Mouse (Mus musculus) urinary bladder, postnatal 4 days (tissue): ENCODE data around the gene Txndc15.
A peak's percentile ranks its signal among the peaks of the same experiment; 100 is the strongest.
"Not testable (repeated sequence)": the region's sequence is repeated elsewhere in the genome, so short reads cannot be mapped to it uniquely, and the experiment has no call there.

Experiments used
- DNase-seq, 2 experiments: peaks; one replicate each; pipeline ENCODE4 v3.0.0; 2021 to 2022; ENCODE audit warnings: low spot score in 2 of 2

Gene Txndc15

GRCm38 (mm10) chr13:55714501-55715166 lies at the start of gene Txndc15:
Txndc15 (plus strand) TSS chr13:55714650.
- DNase-seq = peak; percentile 84 to 88

- DNase-seq = no peak
Observed at GRCm38 (mm10) chr13:55668550-55668949, 45.9 kb upstream of the Txndc15 start.

DNA sequence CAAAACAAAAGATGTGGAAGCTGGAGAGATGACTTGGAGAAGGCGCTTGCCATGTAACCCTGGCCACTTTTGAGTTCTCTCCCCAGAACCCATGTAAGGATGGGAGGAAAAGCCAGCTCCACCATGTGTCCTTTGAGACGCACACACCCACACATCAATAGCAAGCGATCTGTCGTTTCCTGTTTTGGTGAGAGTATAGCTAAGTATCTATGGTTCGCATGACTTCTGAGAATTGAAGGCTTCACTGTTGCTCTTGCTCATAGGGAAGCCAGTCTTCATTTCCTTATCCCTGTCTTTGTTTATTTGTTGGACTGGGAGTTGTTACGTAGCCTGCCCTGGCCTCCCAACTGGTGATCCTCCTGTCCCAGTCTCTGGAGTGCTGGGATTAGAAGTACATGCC lies 41.7 kb upstream of the Txndc15 start:
- no peak for DNase-seq

DNA sequence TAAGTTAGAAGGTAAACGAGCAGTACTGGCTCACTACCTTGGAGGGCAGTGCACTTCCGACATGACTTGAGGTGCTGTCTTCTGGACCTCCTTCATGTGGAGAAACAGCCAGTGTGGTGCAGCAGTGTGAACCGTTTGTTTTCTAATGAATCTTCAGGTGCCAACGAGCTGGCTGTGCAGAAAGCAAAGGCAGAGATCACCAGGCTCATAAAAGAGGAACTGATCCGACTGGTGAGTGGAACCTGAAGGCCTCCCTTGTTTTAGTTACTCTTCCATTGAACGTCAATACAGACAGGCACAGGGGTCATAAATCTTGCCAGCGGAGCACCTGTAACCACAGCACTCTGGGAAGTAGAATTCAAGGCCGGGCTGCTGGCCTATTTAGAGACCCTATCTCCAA lies 37.1 kb upstream of the Txndc15 start:
- no peak for DNase-seq

GRCm38 (mm10) chr13:55682201-55682600 lies 32.2 kb upstream of the Txndc15 start:
- no peak for DNase-seq

GRCm38 (mm10) chr13:55683581-55683980 lies 30.9 kb upstream of the Txndc15 start:
- no peak for DNase-seq

DNA sequence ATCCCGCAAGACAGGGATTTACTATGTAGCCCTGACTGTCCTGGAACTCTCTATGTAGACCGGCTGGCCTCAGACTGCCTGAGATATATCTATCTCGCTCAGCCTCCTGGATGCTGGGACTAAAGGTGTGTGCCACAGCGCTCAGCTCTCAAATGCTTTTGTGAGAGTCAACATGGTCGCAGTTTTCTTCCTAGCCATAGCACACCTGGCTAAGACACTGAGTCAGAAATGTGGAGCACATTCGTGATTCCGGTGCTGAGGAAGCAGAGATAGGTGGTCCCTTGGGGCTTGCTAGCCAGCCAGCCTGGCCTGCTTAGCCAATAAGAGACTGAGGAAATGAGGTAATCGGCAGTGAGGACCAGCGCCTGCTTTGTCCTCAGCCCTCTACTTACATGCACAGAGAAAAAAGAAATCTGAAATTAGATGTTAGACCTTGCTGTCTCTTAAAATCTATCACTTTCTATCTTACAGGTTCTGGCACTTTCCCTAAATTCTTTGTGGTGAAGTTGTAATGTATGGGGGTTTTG lies 28.3 kb upstream of the Txndc15 start:
- DNase-seq = no peak

DNA sequence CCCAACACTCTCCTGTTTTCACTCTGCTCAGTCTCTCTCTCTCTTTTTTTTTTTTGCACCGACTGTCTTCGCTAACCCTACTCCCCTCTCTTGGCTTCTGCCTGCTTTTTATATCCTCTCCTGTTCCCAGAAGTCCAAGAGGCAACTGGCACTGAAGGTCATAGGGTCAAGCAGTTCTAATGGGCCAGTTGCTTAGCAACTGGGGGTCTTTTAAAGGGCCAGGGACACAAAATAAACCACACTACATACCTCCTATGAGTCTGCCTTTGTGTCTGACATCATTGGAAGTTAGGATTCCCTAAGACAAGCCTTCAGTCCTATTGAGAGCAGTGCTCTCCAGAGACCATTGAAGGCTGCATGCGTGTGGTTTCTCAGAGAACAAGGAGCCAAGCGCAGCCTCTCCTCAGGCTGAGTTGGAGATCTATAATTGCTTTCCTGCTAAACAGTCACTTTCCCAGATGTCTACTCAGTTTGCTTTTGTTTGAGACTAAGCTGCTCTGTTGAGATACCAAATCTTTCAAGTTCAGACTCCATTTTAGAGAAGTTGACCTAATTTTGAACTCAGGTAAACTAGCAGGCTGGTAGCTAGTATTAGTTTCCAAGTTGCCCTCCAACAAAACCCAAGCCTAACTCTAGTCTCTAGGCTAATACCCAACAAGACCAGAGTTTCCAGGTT lies 26.4 kb upstream of the Txndc15 start:
- no peak for DNase-seq

DNA sequence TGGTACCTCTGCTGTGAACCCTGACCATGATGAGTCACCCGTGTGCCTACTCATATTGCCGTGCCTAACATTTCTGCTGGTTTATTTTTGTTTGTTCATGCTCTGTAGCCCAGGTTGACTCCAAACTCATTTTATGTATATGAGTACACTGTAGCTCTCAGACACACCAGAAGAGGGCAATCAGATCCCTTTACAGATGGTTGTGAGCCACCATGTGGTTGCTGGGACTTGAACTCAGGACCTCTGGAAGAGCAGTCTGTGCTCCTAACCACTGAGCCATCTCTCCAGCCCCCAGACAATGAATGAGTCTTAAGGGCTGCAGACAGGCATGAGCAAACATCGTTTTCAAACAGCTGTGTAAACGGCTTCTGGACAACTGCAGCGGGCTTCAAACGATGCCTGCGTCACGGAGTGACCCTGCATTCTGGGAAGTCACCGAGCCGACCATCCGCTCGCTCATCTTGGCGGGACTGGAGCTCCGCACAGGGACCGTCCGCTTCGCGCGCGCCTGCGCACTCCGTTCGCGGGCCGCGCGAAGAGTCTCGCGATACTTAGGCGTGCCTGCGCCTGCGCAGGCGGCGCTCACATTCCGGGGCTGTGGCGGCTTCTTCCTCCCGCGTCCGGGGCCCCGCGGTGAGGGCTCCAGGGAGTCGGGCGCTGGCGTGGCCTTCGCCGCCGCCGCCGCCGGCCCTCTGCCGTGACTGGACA lies 21.8 kb upstream of the Txndc15 start, which contains the start of gene B230219D22Rik:
Gene B230219D22Rik (plus strand): TSS at position 590 of the 708 bp plus-strand sequence.
- peak; percentile 88 to 89 for DNase-seq

GRCm38 (mm10) chr13:55693243-55693721 lies 21.2 kb upstream of the Txndc15 start:
- no peak for DNase-seq

DNA sequence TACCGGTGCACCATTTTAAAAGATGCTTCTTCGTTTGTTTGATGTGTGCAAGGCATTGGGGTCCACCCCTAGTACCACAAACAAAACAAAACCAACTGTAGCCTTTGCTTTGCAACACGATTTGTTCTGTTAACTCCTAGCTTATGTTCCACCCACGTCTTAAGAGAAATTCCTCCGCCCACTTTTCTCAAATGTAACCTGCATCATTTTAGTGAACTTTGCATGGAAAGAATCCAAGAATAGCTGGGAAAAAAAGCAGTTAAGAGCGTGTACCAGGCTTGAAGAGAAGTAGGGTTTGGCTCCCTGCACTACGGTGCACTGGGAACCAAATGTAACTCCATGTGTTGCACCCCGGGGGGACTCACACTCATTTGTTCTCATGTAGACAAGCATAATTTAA lies 20.3 kb upstream of the Txndc15 start:
- DNase-seq = no peak

GRCm38 (mm10) chr13:55695989-55696388 lies 18.5 kb upstream of the Txndc15 start:
- DNase-seq = not testable (repeated sequence)

- no peak for DNase-seq
Observed at GRCm38 (mm10) chr13:55704301-55704700, 10.1 kb upstream of the Txndc15 start.

- no peak for DNase-seq
Observed at GRCm38 (mm10) chr13:55712846-55713245, 1.6 kb upstream of the Txndc15 start.

DNA sequence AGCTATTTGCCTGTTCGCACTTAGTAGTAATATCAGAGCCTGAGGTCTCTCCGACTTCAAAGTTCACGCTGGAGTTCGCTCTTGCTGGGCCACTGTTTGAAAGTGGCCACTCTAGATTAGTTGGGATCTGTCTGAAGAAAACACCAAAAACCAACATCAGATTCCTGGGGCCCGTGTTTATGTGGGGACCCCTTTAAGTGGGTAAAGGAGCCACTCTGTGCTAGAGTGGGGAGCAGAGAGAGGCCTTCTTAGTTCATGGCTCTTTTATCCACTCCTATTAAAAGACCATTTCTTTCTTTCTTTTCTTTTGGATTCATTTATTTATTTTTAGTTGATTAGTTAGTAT lies 690 bp downstream of the Txndc15 start:
- no peak for DNase-seq

DNA sequence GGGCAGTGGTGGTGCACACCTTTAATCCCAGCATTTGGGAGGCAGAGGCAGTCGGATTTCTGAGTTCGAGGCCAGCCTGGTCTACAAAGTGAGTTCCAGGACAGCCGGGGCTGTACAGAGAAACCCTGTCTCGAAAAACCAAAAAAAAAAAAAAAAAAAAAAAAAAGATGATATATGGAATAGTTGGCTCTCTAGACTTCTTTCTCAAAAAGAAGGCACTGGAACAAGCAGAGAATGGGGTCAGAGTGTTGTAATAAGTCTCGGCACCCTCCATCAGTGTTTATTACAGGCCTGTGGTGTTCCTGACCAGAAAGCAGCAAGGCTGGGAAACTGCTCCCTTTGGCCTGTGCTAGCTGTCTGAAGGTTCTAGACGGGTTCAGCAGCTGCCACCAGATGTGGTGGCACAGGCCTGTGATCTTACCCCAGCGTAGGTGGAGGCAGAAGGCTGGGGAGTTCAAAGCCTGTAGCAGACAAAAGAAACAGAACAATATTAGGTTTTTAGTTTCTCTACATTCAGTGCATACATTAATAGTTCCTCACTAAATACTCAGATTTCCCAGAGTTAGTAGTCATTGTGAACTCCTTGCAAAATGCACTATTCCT lies 1.6 kb downstream of the Txndc15 start:
- no peak for DNase-seq

- no peak for DNase-seq
Observed at GRCm38 (mm10) chr13:55721516-55721915, 7.1 kb downstream of the Txndc15 start.

GRCm38 (mm10) chr13:55721995-55722394 lies 7.5 kb downstream of the Txndc15 start:
- DNase-seq = no peak

DNA sequence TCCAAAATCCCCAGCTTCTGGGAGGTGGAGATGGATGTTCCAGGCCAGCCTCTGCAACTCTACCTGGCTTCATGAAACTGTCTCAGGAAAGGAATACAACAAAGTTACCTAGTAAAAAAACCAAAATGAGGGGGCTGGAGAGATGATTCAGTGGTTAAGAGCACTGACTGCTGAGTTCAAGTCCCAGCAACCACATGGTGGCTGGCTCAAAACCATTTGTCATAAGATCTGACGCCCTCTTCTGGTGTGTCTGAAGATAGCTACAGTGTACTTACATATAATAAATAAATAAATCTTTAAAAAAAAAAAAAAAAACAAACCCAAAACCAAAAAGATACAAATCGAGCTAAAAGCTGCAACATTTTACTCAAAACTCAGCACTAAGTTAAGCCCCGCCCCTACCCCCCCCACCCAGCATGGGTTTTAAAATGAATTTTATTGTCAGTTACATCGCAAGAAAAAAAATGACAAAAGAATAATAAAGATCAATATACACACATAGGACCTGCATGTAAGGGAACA lies 12.2 kb downstream of the Txndc15 start:
- DNase-seq = no peak

DNA sequence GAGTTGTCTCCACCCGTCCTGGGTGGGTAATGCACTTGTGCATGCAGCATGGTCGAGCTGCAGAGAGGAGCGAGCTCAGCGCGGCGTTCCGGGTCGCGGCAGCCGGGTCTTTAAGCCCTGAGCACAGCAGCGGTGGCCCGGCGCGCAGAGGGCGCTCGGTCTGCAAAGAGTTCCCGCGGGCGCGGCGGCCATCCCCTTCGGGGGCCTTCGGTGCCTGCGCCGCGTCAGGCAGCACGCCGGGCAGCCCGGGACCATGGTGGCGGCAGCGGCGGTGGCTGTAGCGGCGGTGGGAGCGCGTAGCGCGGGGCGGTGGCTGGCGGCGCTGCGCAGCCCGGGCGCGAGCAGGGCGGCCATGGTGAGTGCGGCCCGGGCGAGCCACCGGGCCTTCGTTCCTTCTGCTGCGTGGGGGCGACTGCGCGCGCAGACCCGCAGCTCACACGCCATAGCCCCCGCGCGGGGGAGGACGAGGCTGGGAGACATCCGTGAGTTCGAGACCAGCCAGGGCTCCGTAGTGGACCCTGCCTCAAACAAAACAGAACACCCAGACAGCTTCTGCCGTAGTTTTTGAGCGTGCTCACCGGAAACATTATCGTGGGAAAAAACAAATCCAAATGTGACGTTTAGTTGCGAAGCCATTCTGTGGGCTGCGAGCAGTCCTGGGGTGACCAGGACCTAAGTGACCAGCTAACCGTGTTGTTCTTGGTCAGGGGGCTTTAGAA lies 12.8 kb downstream of the Txndc15 start, which contains the start of gene Pcbd2:
Gene Pcbd2 (plus strand): TSS at position 249 of the 719 bp plus-strand sequence.
- DNase-seq = peak; percentile 83 to 86

GRCm38 (mm10) chr13:55727839-55728238 lies 13.4 kb downstream of the Txndc15 start:
- peak in 1 of 2 experiments; percentile 57 for DNase-seq
